Mouse (Mus musculus): ENCODE results near the gene Trim38. TPM values are rescaled to one million over a fixed set of nuclear protein-coding genes. Genes with fewer than 3 reads are reported as not detected.
"Not testable (repeated sequence)": the region's sequence is repeated elsewhere in the genome, so short reads cannot be mapped to it uniquely, and the experiment has no call there.

The Trim38 gene
- polyA plus RNA-seq, 1 experiment from 2014 or later = not detected

- Histone ChIP-seq H3K36me3 (ENCODE audit: control insufficient read depth, insufficient read depth, low read length) (no peaks in the 10 kb centered on the region), H3K27ac (replicated peaks; ENCODE audit: low read depth, low read length) (no peak overlapping the region), H3K9ac (replicated peaks; ENCODE audit: low read length) (no peak overlapping the region), H3K4me1 (ENCODE audit: control insufficient read depth, insufficient read depth, low read length) (peaks cover 18% of the 10 kb centered on the region), H3K4me3 (replicated peaks; ENCODE audit: low read depth, low read length) (no peak overlapping the region), H3K27me3 (ENCODE audit: control insufficient read depth, insufficient read depth, low read length) (no peaks in the 10 kb centered on the region), H3K9me3 (ENCODE audit: control insufficient read depth, low read length) (no peaks in the 10 kb centered on the region), H3K4me2 (ENCODE audit: low read length) (peak overlapping the region; percentile 65)
- 46% methylated on average over 3 of the region's 3 CpGs for WGBS
- ATAC-seq (ENCODE audit: low FRiP score, low TSS enrichment) (no peak), DNase-seq (no peak)
These were observed 11.8 kb upstream of the Trim38 start for GRCm38 (mm10) chr13:23757921-23758320.

GRCm38 (mm10) chr13:23759251-23759771 is 10.4 kb upstream of the Trim38 start:
- H3K9ac ChIP-seq (replicated peaks; ENCODE audit: low read length) = no peak overlapping the region
- H3K4me3 ChIP-seq (replicated peaks; ENCODE audit: low read depth, low read length) = no peak overlapping the region
- DNase-seq (no peak), ATAC-seq (ENCODE audit: low FRiP score, low TSS enrichment) (no peak)
- no peaks in the 10 kb centered on the region for H3K27me3 ChIP-seq (ENCODE audit: control insufficient read depth, insufficient read depth, low read length)
- peaks cover 28% of the 10 kb centered on the region for H3K4me1 ChIP-seq (ENCODE audit: control insufficient read depth, insufficient read depth, low read length)
- H3K9me3 ChIP-seq (ENCODE audit: control insufficient read depth, low read length) = no peaks in the 10 kb centered on the region
- 76% methylated on average over 3 of the region's 3 CpGs for WGBS
- H3K4me2 ChIP-seq (ENCODE audit: low read length) = no peak overlapping the region
- no peaks in the 10 kb centered on the region for H3K36me3 ChIP-seq (ENCODE audit: control insufficient read depth, insufficient read depth, low read length)
- H3K27ac ChIP-seq (replicated peaks; ENCODE audit: low read depth, low read length) = no peak overlapping the region

- H3K27me3 ChIP-seq (ENCODE audit: control insufficient read depth, insufficient read depth, low read length) = no peaks in the 10 kb centered on the region
- no peak for DNase-seq
- H3K36me3 ChIP-seq (ENCODE audit: control insufficient read depth, insufficient read depth, low read length) = no peaks in the 10 kb centered on the region
- H3K4me1 ChIP-seq (ENCODE audit: control insufficient read depth, insufficient read depth, low read length) = peaks cover 31% of the 10 kb centered on the region
- no peaks in the 10 kb centered on the region for H3K9me3 ChIP-seq (ENCODE audit: control insufficient read depth, low read length)
- no peak overlapping the region for H3K9ac ChIP-seq (replicated peaks; ENCODE audit: low read length)
- no peak overlapping the region for H3K27ac ChIP-seq (replicated peaks; ENCODE audit: low read depth, low read length)
- 75% methylated on average over 1 of the region's 1 CpGs for WGBS
- ATAC-seq (ENCODE audit: low FRiP score, low TSS enrichment) = no peak
- H3K4me2 ChIP-seq (ENCODE audit: low read length) = peak overlapping the region; percentile 77
- H3K4me3 ChIP-seq (replicated peaks; ENCODE audit: low read depth, low read length) = no peak overlapping the region
These were observed 9.8 kb upstream of the Trim38 start for GRCm38 (mm10) chr13:23759916-23760239.

GRCm38 (mm10) chr13:23760240-23760971 is 9.3 kb upstream of the Trim38 start:
- peaks cover 31% of the 10 kb centered on the region for H3K4me1 ChIP-seq (ENCODE audit: control insufficient read depth, insufficient read depth, low read length)
- peak overlapping the region; percentile 46 for H3K4me3 ChIP-seq (replicated peaks; ENCODE audit: low read depth, low read length)
- peak overlapping the region; percentile 77 for H3K4me2 ChIP-seq (ENCODE audit: low read length)
- H3K36me3 ChIP-seq (ENCODE audit: control insufficient read depth, insufficient read depth, low read length) = no peaks in the 10 kb centered on the region
- H3K9me3 ChIP-seq (ENCODE audit: control insufficient read depth, low read length) = no peaks in the 10 kb centered on the region
- H3K27me3 ChIP-seq (ENCODE audit: control insufficient read depth, insufficient read depth, low read length) = no peaks in the 10 kb centered on the region
- DNase-seq (peak; percentile 44), ATAC-seq (ENCODE audit: low FRiP score, low TSS enrichment) (peak; percentile 31)
- under 1% methylated on average over 19 of the region's 27 CpGs for WGBS
- H3K27ac ChIP-seq (replicated peaks; ENCODE audit: low read depth, low read length) = peak overlapping the region; percentile 79
- H3K9ac ChIP-seq (replicated peaks; ENCODE audit: low read length) = peak overlapping the region; percentile 39; the same call in 1 of the 2 replicates

- H3K4me1 ChIP-seq (ENCODE audit: control insufficient read depth, insufficient read depth, low read length) = peaks cover 31% of the 10 kb centered on the region
- H3K36me3 ChIP-seq (ENCODE audit: control insufficient read depth, insufficient read depth, low read length) = no peaks in the 10 kb centered on the region
- peak within 1 kb of the TSS; percentile 77 for H3K4me2 ChIP-seq (ENCODE audit: low read length)
- H3K27ac ChIP-seq (replicated peaks; ENCODE audit: low read depth, low read length) = peak within 1 kb of the TSS; percentile 79
- under 1% methylated on average over 61 of the region's 72 CpGs for WGBS
- H3K9ac ChIP-seq (replicated peaks; ENCODE audit: low read length) = peak within 1 kb of the TSS; percentile 39; the same call in 1 of the 2 replicates
- DNase-seq (peak; percentile 99), ATAC-seq (ENCODE audit: low FRiP score, low TSS enrichment) (peak; percentile 86)
- peak within 1 kb of the TSS; percentile 46 for H3K4me3 ChIP-seq (replicated peaks; ENCODE audit: low read depth, low read length)
- no peaks in the 10 kb centered on the region for H3K9me3 ChIP-seq (ENCODE audit: control insufficient read depth, low read length)
- H3K27me3 ChIP-seq (ENCODE audit: control insufficient read depth, insufficient read depth, low read length) = no peaks in the 10 kb centered on the region
These were observed 8.5 kb upstream of the Trim38 start, which contains the start of gene Hist1h4a for GRCm38 (mm10) chr13:23760972-23761864. Hist1h4a (minus strand) TSS chr13:23761230.

GRCm38 (mm10) chr13:23761871-23762821 is 7.6 kb upstream of the Trim38 start, which contains the start of gene Hist1h3a:
Hist1h3a (minus strand) TSS chr13:23762386.
- peak; percentile 86 for DNase-seq
- ATAC-seq (ENCODE audit: low FRiP score, low TSS enrichment) = peak; percentile 68
- H3K27ac ChIP-seq (replicated peaks; ENCODE audit: low read depth, low read length) = peak within 1 kb of the TSS; percentile 79
- H3K27me3 ChIP-seq (ENCODE audit: control insufficient read depth, insufficient read depth, low read length); H3K36me3 ChIP-seq (ENCODE audit: control insufficient read depth, insufficient read depth, low read length); H3K9me3 ChIP-seq (ENCODE audit: control insufficient read depth, low read length): not testable (repeated sequence)
- H3K4me2 ChIP-seq (ENCODE audit: low read length) = peak within 1 kb of the TSS; percentile 77
- peak within 1 kb of the TSS; percentile 34; the same call in 1 of the 2 replicates for H3K9ac ChIP-seq (replicated peaks; ENCODE audit: low read length)
- WGBS = under 1% methylated on average over 35 of the region's 52 CpGs
- H3K4me3 ChIP-seq (replicated peaks; ENCODE audit: low read depth, low read length) = peak within 1 kb of the TSS; percentile 46
- H3K4me1 ChIP-seq (ENCODE audit: control insufficient read depth, insufficient read depth, low read length) = peaks cover 31% of the 10 kb centered on the region

GRCm38 (mm10) chr13:23763242-23763585 is 6.5 kb upstream of the Trim38 start:
- DNase-seq (no peak), ATAC-seq (ENCODE audit: low FRiP score, low TSS enrichment) (no peak)
- Histone ChIP-seq H3K36me3 (ENCODE audit: control insufficient read depth, insufficient read depth, low read length) (no peaks in the 10 kb centered on the region), H3K27ac (replicated peaks; ENCODE audit: low read depth, low read length) (peak overlapping the region; percentile 79; the same call in 1 of the 2 replicates), H3K4me2 (ENCODE audit: low read length) (peak overlapping the region; percentile 77), H3K9ac (replicated peaks; ENCODE audit: low read length) (no peak overlapping the region), H3K4me3 (replicated peaks; ENCODE audit: low read depth, low read length) (peak overlapping the region; percentile 46), H3K27me3 (ENCODE audit: control insufficient read depth, insufficient read depth, low read length) (no peaks in the 10 kb centered on the region), H3K4me1 (ENCODE audit: control insufficient read depth, insufficient read depth, low read length) (peaks cover 26% of the 10 kb centered on the region), H3K9me3 (ENCODE audit: control insufficient read depth, low read length) (no peaks in the 10 kb centered on the region)
- 1% methylated on average over 10 of the region's 10 CpGs for WGBS

All from midbrain, embryonic 14.5 days (tissue).